Mouse (Mus musculus): ENCODE measurements around the gene 4931422A03Rik.

The 4931422A03Rik gene

DNA sequence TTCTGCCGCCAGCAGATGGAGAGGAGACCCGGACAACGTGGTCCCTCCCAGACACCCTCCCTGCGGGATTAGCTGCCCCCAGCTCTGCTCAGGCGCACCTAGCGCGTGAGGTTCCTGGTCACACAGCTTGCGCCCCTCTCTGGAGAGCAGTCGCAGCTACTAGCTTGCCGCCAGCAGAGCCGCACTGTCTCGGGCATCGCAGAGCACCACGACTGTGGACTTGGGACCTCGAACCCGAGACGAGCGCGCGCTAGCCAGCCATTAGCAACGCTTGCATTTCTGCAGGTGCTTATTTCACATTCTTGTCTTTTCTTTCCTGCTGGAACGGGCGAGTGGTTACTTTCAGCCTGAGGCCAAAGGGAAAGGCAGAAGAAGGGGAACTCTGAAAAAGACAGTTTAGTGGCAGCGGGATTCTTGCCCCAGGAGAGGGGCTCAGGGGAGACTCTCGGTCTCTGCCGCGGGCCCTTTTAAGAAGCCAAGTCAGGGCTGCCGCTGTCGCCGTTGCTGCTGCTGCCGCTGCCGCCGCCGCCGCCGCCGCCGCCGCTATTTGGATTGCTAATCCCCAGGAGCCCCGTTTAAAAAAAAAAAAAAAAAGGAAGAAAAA is 58.6 kb downstream of the 4931422A03Rik start:
- DNase-seq (ENCODE audit: low spot score) = peak; percentile 78

GRCm38 (mm10) chr2:103968919-103969436 is 59.2 kb downstream of the 4931422A03Rik start:
- no peak for DNase-seq (ENCODE audit: low spot score)

GRCm38 (mm10) chr2:103968186-103968585 is 60.0 kb downstream of the 4931422A03Rik start:
- no peak for DNase-seq (ENCODE audit: low spot score)

GRCm38 (mm10) chr2:103965391-103965790 is 62.8 kb downstream of the 4931422A03Rik start:
- DNase-seq (ENCODE audit: low spot score) = no peak

- DNase-seq (ENCODE audit: low spot score) = no peak
Measured at GRCm38 (mm10) chr2:103962349-103962748, 65.8 kb downstream of the 4931422A03Rik start.

DNA sequence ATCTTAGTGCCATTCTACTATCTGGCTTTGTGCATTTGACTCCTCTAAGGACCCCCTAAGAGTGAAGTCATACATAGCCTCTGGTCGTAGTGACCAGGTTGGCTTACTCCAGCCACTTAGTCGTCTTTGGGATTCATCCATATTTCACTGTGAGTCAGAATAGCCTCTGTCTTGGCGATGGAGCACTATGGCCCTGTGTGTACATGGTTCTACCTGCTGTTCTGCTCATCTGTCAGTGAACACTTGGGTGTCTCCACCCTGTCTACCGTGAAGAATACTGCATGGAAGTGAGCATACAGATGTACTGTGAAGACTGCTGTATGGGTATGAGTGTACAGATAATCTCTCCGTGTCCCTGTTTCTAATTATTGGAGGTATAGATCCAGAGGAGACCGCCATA is 68.6 kb downstream of the 4931422A03Rik start:
- DNase-seq (ENCODE audit: low spot score) = no peak

DNA sequence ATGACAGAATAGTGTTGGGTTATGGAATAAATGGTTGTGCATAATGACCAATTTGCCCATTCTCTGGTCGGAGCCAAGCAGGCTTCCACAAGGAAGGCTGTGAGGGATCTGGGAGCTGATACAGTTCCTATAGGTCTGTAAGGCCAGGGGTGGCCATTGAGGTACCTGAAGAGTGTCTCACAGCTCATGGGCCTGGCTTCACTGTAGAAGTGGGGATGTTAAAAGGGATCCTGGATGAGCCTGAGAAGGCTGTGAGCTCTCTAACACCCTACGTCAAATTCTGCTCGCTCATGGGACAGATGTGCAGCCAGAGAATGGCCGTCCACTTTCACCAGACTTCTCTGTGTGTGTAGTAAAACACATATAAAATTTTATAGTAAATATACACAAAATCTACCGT is 69.1 kb downstream of the 4931422A03Rik start:
- DNase-seq (ENCODE audit: low spot score) = no peak

DNA sequence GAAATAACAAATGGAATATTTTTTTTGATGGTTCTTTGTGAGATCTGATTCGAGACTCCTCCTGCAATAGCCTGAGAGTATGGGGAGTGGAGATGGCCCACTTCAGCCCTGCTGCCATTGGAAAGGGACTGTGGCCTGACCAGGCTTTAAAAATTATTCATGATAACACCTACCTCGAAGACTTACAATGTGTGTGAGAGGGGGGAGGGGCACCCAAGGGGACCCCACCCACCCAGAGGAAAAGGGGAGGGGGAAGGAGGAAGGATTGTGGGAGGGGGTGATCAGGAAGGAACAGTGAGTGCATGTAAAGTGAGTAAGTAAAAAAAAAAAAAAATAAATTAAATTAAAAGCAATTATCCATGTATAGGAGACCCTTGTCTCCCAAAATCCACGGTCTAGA is 69.5 kb downstream of the 4931422A03Rik start:
- no peak for DNase-seq (ENCODE audit: low spot score)

- no peak for DNase-seq (ENCODE audit: low spot score)
Measured at GRCm38 (mm10) chr2:103957649-103958546, 70.3 kb downstream of the 4931422A03Rik start, which contains the start of gene Lmo2. TSS of gene Lmo2 (plus strand) at chr2:103957986.

- no peak for DNase-seq (ENCODE audit: low spot score)
Measured at GRCm38 (mm10) chr2:103956867-103957266, 71.3 kb downstream of the 4931422A03Rik start.

DNA sequence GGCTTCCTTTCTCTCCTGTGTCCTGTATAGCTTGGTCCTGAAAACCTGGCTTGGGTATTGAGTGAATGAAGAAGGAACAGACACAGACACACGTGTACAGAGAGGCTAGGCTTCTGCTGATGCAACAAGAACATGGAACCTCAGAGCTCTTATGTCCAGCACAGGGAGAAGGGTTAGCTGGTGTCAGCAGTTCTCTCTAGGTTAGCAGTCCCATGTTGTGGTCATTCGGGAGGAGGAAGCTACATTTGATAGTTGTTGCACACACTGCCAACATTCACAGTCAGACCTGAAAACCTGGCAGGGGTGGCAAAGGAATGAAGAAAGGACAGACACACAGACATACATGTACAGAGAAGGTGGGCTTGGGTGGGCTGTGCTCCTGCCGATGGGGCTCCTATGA is 72.4 kb downstream of the 4931422A03Rik start:
- no peak for DNase-seq (ENCODE audit: low spot score)

- DNase-seq (ENCODE audit: low spot score) = no peak
Measured at GRCm38 (mm10) chr2:103953050-103953835, 74.9 kb downstream of the 4931422A03Rik start.

- no peak for DNase-seq (ENCODE audit: low spot score)
Measured at GRCm38 (mm10) chr2:103947982-103948655, 80.0 kb downstream of the 4931422A03Rik start.

DNA sequence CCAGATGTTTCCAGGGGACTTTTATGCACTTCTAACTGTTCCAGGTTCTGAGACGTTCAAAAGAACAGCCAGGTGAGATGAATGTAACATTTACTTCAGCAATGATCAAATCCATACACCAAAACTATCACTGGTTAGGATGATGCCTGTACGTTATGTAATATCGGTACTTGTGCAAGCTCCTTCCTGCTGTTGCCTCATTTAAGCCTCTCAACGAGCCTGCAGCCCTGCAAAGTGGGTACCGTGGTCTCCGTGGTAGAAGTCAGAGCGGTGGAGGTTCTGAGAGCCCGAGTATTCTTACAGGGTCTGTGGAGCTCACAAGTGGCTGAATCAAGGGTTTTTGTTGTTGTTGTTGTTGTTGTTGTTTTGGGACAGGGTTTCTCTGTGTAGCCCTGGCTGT is 81.3 kb downstream of the 4931422A03Rik start:
- no peak for DNase-seq (ENCODE audit: low spot score)

- no peak for DNase-seq (ENCODE audit: low spot score)
Measured at GRCm38 (mm10) chr2:103945571-103946092, 82.5 kb downstream of the 4931422A03Rik start.

- no peak for DNase-seq (ENCODE audit: low spot score)
Measured at GRCm38 (mm10) chr2:103944859-103945258, 83.3 kb downstream of the 4931422A03Rik start.

GRCm38 (mm10) chr2:103941085-103941484 is 87.1 kb downstream of the 4931422A03Rik start:
- no peak for DNase-seq (ENCODE audit: low spot score)

- no peak for DNase-seq (ENCODE audit: low spot score)
Measured at GRCm38 (mm10) chr2:103939003-103939402, 89.2 kb downstream of the 4931422A03Rik start.

DNA sequence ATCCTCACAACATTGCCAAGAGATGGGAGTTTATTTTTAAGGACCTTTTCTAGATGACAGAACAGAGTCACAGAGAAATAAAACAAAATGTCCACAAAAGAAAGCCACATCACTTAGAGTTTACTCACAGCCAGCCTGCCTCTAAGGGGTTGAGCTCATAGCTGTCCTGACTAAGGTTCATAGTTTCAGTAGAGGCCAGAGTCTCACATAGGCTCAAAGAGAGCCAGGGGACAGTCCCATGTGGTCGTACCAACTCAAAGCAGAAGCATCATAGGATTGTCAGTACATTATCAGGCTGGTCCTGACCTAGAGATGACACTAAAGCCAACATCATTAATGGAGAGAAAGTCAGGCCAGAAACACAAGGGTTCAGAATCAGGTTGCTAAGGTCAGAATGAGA is 89.6 kb downstream of the 4931422A03Rik start:
- no peak for DNase-seq (ENCODE audit: low spot score)

GRCm38 (mm10) chr2:103937670-103938069 is 90.5 kb downstream of the 4931422A03Rik start:
- no peak for DNase-seq (ENCODE audit: low spot score)

DNA sequence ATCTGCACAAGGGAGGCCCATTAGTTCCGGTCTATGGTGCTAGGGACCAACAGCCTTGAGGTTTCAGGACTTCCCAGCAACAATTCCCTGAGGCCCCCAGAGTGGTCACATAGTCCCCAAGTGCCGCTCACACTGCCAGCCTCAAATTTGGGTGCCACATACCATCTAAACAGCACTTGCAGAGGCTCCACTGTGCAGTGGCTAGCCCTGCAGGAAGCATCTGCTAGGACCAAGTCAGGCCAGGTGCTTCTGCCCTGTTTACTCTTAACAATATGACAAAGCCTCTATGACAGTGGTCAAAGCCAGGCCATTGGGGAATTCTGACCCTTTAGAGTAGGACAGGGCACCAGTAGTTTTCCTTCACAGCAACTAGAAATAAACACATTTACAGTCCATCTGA is 91.5 kb downstream of the 4931422A03Rik start:
- DNase-seq (ENCODE audit: low spot score) = no peak
